21 mouse cellular contexts compared by ENCODE assay signal in the genomic region with DNA sequence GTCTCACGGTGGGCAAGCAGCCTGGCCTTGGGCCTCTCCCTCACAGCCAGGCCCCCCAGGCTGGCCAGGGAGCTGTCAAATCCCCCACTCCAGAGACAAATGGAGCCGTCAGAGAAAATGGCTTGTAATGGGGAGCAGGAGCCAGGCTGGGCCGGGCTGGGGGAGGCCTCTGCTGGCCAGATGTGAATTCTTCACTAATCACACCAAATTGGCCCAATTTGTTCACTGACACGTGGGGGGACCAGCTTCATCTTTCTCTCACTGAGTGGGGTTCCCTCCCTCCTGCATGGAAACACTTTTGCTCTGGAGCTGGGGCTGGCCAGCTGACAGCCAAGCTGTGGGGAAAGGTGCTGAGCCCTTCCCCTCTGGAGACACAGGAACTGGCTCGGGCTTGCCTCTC. TPM values are rescaled to one million over a fixed set of nuclear protein-coding genes. Genes with fewer than 3 reads are reported as not detected.
DNase-seq lines count a peak whose midpoint lies in the region; ATAC-seq lines count a peak whose summit lies in the region.
"Had no signal": no experiment of that assay in that cellular context is flagged by ENCODE, and none has a peak within 500 bp of the region (broad histone marks: within the 10 kb centered on the region; RNA-seq: fewer than 3 reads in every experiment).

No protein-coding gene starts in this region.

- H3K27me3 ChIP-seq in hindbrain, embryonic 11.5 days (ENCODE audit: control insufficient read depth, insufficient read depth, low read length) = peaks cover 2% of the 10 kb centered on the region; the same call in 1 of the 2 replicates
- peaks cover 23% of the 10 kb centered on the region for H3K27me3 ChIP-seq in hindbrain, embryonic 12.5 days
- H3K27me3 ChIP-seq in embryonic facial prominence, embryonic 10.5 days (replicated peaks; ENCODE audit: low read depth, poor library complexity, severe bottlenecking) = peaks cover 51% of the 10 kb centered on the region
- H3K27me3 ChIP-seq in intestine, embryonic 15.5 days (replicated peaks) = 0 out of 2 replicates have a peak, but pooled peaks cover 3% of the 10 kb centered on the region
- H3K27me3 ChIP-seq in stomach, embryonic 14.5 days (ENCODE audit: control insufficient read depth, insufficient read depth, low read length) = no peaks in the 10 kb centered on the region
- H3K27me3 ChIP-seq in midbrain, embryonic 10.5 days (ENCODE audit: low read depth, poor library complexity, severe bottlenecking) = peaks cover 68% of the 10 kb centered on the region
- peaks cover 34% of the 10 kb centered on the region for H3K27me3 ChIP-seq in heart, embryonic 11.5 days (ENCODE audit: control insufficient read depth, insufficient read depth, low read length)

- no peak overlapping the region for H3K4me2 ChIP-seq in hindbrain, embryonic 11.5 days (replicated peaks; ENCODE audit: low read depth, low read length)
- no peak overlapping the region for H3K4me2 ChIP-seq in hindbrain, embryonic 12.5 days (replicated peaks)
- H3K4me2 ChIP-seq in intestine, embryonic 15.5 days (replicated peaks) = 0 out of 2 replicates have a peak overlapping the region, but pooled peaks have one; percentile 9
- 0 out of 2 replicates have a peak overlapping the region, but pooled peaks have one; percentile 10 for H3K4me2 ChIP-seq in stomach, embryonic 14.5 days (replicated peaks; ENCODE audit: low read depth, low read length)
- no peak overlapping the region for H3K4me2 ChIP-seq in heart, embryonic 11.5 days
- H3K4me2 ChIP-seq: liver, embryonic 15.5 days; midbrain, embryonic 11.5 days; neural tube, embryonic 15.5 days had no signal

- H3K36me3 ChIP-seq in hindbrain, embryonic 11.5 days (ENCODE audit: control insufficient read depth, insufficient read depth, low read length) = no peaks in the 10 kb centered on the region
- H3K36me3 ChIP-seq in hindbrain, embryonic 12.5 days = no peaks in the 10 kb centered on the region
- no peaks in the 10 kb centered on the region for H3K36me3 ChIP-seq in embryonic facial prominence, embryonic 10.5 days (replicated peaks)
- no peaks in the 10 kb centered on the region for H3K36me3 ChIP-seq in intestine, embryonic 15.5 days
- H3K36me3 ChIP-seq in stomach, embryonic 14.5 days (ENCODE audit: control insufficient read depth, insufficient read depth, low read length) = no peaks in the 10 kb centered on the region
- no peaks in the 10 kb centered on the region for H3K36me3 ChIP-seq in midbrain, embryonic 10.5 days
- H3K36me3 ChIP-seq in heart, embryonic 11.5 days (ENCODE audit: control insufficient read depth, insufficient read depth, low read length) = no peaks in the 10 kb centered on the region
- H3K36me3 ChIP-seq: liver, embryonic 15.5 days; neural tube, embryonic 15.5 days had no signal

- no peak overlapping the region for H3K4me3 ChIP-seq in hindbrain, embryonic 11.5 days (ENCODE audit: low read depth, low read length)
- H3K4me3 ChIP-seq in hindbrain, embryonic 12.5 days = no peak overlapping the region
- peak overlapping the region; percentile 28 for H3K4me3 ChIP-seq in embryonic facial prominence, embryonic 10.5 days
- H3K4me3 ChIP-seq in intestine, embryonic 15.5 days (replicated peaks) = no peak overlapping the region
- no peak overlapping the region for H3K4me3 ChIP-seq in stomach, embryonic 14.5 days (ENCODE audit: low read depth, low read length)
- H3K4me3 ChIP-seq in midbrain, embryonic 10.5 days = no peak overlapping the region
- no peak overlapping the region for H3K4me3 ChIP-seq in heart, embryonic 11.5 days (ENCODE audit: low read depth, low read length)
- H3K4me3 ChIP-seq: heart, adult 2 months; liver, embryonic 15.5 days; neural tube, embryonic 15.5 days had no signal

- H3K4me1 ChIP-seq in hindbrain, embryonic 11.5 days (replicated peaks; ENCODE audit: control insufficient read depth, insufficient read depth, low read length) = peaks cover 10% of the 10 kb centered on the region
- peaks cover 24% of the 10 kb centered on the region for H3K4me1 ChIP-seq in hindbrain, embryonic 12.5 days
- peaks cover 64% of the 10 kb centered on the region for H3K4me1 ChIP-seq in embryonic facial prominence, embryonic 10.5 days
- peaks cover 18% of the 10 kb centered on the region for H3K4me1 ChIP-seq in intestine, embryonic 15.5 days (replicated peaks)
- H3K4me1 ChIP-seq in stomach, embryonic 14.5 days (ENCODE audit: control insufficient read depth, insufficient read depth, low read length) = peaks cover 29% of the 10 kb centered on the region
- H3K4me1 ChIP-seq in midbrain, embryonic 10.5 days = peaks cover 29% of the 10 kb centered on the region
- H3K4me1 ChIP-seq in heart, embryonic 11.5 days (ENCODE audit: control insufficient read depth, insufficient read depth, low read length) = peaks cover 14% of the 10 kb centered on the region
- H3K4me1 ChIP-seq: liver, embryonic 15.5 days had no signal

- no peak for ATAC-seq in hindbrain, embryonic 11.5 days (ENCODE audit: low FRiP score)
- no peak for ATAC-seq in hindbrain, embryonic 12.5 days (ENCODE audit: low FRiP score)
- ATAC-seq in intestine, embryonic 15.5 days = no peak
- no peak; the same call in 1 of the 2 replicates for ATAC-seq in stomach, embryonic 14.5 days (ENCODE audit: insufficient number of reproducible peaks, insufficient read depth, low FRiP score, low read depth)
- ATAC-seq in heart, embryonic 11.5 days (replicated peaks; ENCODE audit: insufficient number of reproducible peaks, low FRiP score, low TSS enrichment) = no peak
- ATAC-seq: forebrain, postnatal 0 days had no signal

- H3K9ac ChIP-seq in hindbrain, embryonic 11.5 days (ENCODE audit: low read depth, low read length) = no peak overlapping the region
- H3K9ac ChIP-seq in hindbrain, embryonic 12.5 days = no peak overlapping the region
- no peak overlapping the region for H3K9ac ChIP-seq in intestine, embryonic 15.5 days
- no peak overlapping the region for H3K9ac ChIP-seq in stomach, embryonic 14.5 days (replicated peaks; ENCODE audit: low read depth, low read length)
- no peak overlapping the region for H3K9ac ChIP-seq in heart, embryonic 11.5 days (ENCODE audit: low read depth, low read length)
- H3K9ac ChIP-seq: forebrain, postnatal 0 days; liver, embryonic 15.5 days; neural tube, embryonic 15.5 days had no signal

- 5% methylated on average over 5 of the region's 5 CpGs for WGBS in hindbrain, embryonic 11.5 days
- 10% methylated on average over 5 of the region's 5 CpGs for WGBS in hindbrain, embryonic 12.5 days
- 7% methylated on average over 5 of the region's 5 CpGs for WGBS in embryonic facial prominence, embryonic 10.5 days
- 15% methylated on average over 5 of the region's 5 CpGs for WGBS in intestine, embryonic 15.5 days
- 4% methylated on average over 5 of the region's 5 CpGs for WGBS in stomach, embryonic 14.5 days
- 15% methylated on average over 5 of the region's 5 CpGs for WGBS in midbrain, embryonic 10.5 days
- WGBS in heart, embryonic 11.5 days (ENCODE audit: insufficient replicate concordance) = 5% methylated on average over 5 of the region's 5 CpGs

- H3K9me3 ChIP-seq in hindbrain, embryonic 11.5 days (ENCODE audit: control insufficient read depth, low read length) = no peaks in the 10 kb centered on the region
- no peaks in the 10 kb centered on the region for H3K9me3 ChIP-seq in hindbrain, embryonic 12.5 days (replicated peaks)
- no peaks in the 10 kb centered on the region for H3K9me3 ChIP-seq in embryonic facial prominence, embryonic 10.5 days
- no peaks in the 10 kb centered on the region for H3K9me3 ChIP-seq in intestine, embryonic 15.5 days
- no peaks in the 10 kb centered on the region for H3K9me3 ChIP-seq in stomach, embryonic 14.5 days (ENCODE audit: control insufficient read depth, low read depth, low read length)
- H3K9me3 ChIP-seq in midbrain, embryonic 10.5 days (replicated peaks) = no peaks in the 10 kb centered on the region
- H3K9me3 ChIP-seq in heart, embryonic 11.5 days (replicated peaks; ENCODE audit: control insufficient read depth, low read length) = no peaks in the 10 kb centered on the region
- H3K9me3 ChIP-seq: liver, embryonic 15.5 days; neural tube, embryonic 15.5 days had no signal

- H3K27ac ChIP-seq in hindbrain, embryonic 11.5 days (ENCODE audit: low read depth, low read length) = no peak overlapping the region
- H3K27ac ChIP-seq in hindbrain, embryonic 12.5 days = no peak overlapping the region
- H3K27ac ChIP-seq in embryonic facial prominence, embryonic 10.5 days (replicated peaks) = peak overlapping the region; percentile 74
- H3K27ac ChIP-seq in intestine, embryonic 15.5 days = no peak overlapping the region
- peak overlapping the region; percentile 28; the same call in 1 of the 2 replicates for H3K27ac ChIP-seq in stomach, embryonic 14.5 days (ENCODE audit: low read length)
- H3K27ac ChIP-seq in midbrain, embryonic 10.5 days (replicated peaks) = no peak overlapping the region
- no peak overlapping the region for H3K27ac ChIP-seq in heart, embryonic 11.5 days (ENCODE audit: low read depth, low read length)
- H3K27ac ChIP-seq: heart, adult 2 months; liver, embryonic 15.5 days; neural tube, embryonic 15.5 days had no signal

- DNase-seq in hindbrain, embryonic 11.5 days (ENCODE audit: low spot score) = peak; percentile 32
- DNase-seq in embryonic facial prominence, embryonic 10.5 days (ENCODE audit: low spot score) = peak; percentile 78
- DNase-seq in midbrain, embryonic 10.5 days (ENCODE audit: low spot score) = no peak
- DNase-seq in cerebellum, postnatal 14 days = no peak
- DNase-seq: adrenal gland, postnatal 14 days; cerebellum, adult 9-10 months; forebrain, postnatal 0 days; heart, adult 2 months; heart, postnatal 14 days; kidney, adult 11 months; kidney, postnatal 25 days; lung, postnatal 36 days; right cerebral cortex, postnatal 14 days; thymus, adult 2 months had no signal

RNA-seq across cellular contexts. Expression of gene Tac4, which starts 47.0 kb away (rescaled TPM):
- polyA plus RNA-seq in hindbrain, embryonic 11.5 days (2014; fragmentation: Nextera tagmentation; extraction: Ambion mirVana) = 0.22 TPM in 1 of 2 replicates, not detected in the other
- 0.18 and 0.22 TPM in 2 replicates for polyA plus RNA-seq in hindbrain, embryonic 12.5 days (2016; fragmentation: Nextera tagmentation; extraction: Ambion mirVana)
- 0.16 TPM in 1 of 2 replicates, not detected in the other for polyA plus RNA-seq in embryonic facial prominence, embryonic 10.5 days (2016; fragmentation: Nextera tagmentation; extraction: Ambion mirVana)
- not detected in 2 replicates for polyA plus RNA-seq in intestine, embryonic 15.5 days (2015; fragmentation: Nextera tagmentation; extraction: Ambion mirVana)
- 0.48 TPM in 1 of 2 replicates, not detected in the other for polyA plus RNA-seq in stomach, embryonic 14.5 days (2014; fragmentation: Nextera tagmentation; extraction: Ambion mirVana)
- not detected in 2 replicates for polyA plus RNA-seq in midbrain, embryonic 10.5 days (2016; fragmentation: Nextera tagmentation; extraction: Ambion mirVana)
- polyA plus RNA-seq in heart, embryonic 11.5 days (2014; fragmentation: Nextera tagmentation; extraction: Ambion mirVana) = 0.13 TPM in 1 of 2 replicates, not detected in the other
- polyA plus RNA-seq: forebrain, postnatal 0 days; liver, embryonic 15.5 days; midbrain, embryonic 11.5 days had no signal

Comparison
In these comparisons a context has a peak if more than half of its experiments do, and no peak if none do; other contexts are left out.
1. DNase-seq: peak in hindbrain, embryonic 11.5 days (single experiment) and embryonic facial prominence, embryonic 10.5 days (single experiment); none in midbrain, embryonic 10.5 days (single experiment) and cerebellum, postnatal 14 days (0 of 2).
2. H3K27ac ChIP-seq: peak in embryonic facial prominence, embryonic 10.5 days (single experiment) and stomach, embryonic 14.5 days (single experiment); none in hindbrain, embryonic 11.5 days (single experiment), hindbrain, embryonic 12.5 days (single experiment), intestine, embryonic 15.5 days (single experiment), midbrain, embryonic 10.5 days (single experiment) and heart, embryonic 11.5 days (single experiment).
3. H3K4me2 ChIP-seq: peak in intestine, embryonic 15.5 days (single experiment) and stomach, embryonic 14.5 days (single experiment); none in hindbrain, embryonic 11.5 days (single experiment), hindbrain, embryonic 12.5 days (single experiment) and heart, embryonic 11.5 days (single experiment).